Mouse (Mus musculus) MEL (cell line): ENCODE results near the gene Nisch.

Experiments
- CTCF ChIP-seq, 3 experiments: IDR thresholded peaks in 2 of 3; conservative IDR thresholded peaks in 1 of 3; 2 replicates each; pipeline ENCODE4 v1.5.1; 2011 to 2012; ENCODE audit warnings: low read length in 3 of 3, low read depth in 2 of 3, mild to moderate bottlenecking in 2 of 3, improper control_type of control experiment in 1 of 3, inconsistent platforms in 1 of 3, mixed read lengths in 1 of 3, moderate library complexity in 1 of 3; ENCODE audit not compliant: control insufficient read depth in 1 of 3, insufficient read depth in 1 of 3, poor library complexity in 1 of 3, severe bottlenecking in 1 of 3
- E2F4 ChIP-seq: IDR thresholded peaks from 2 replicates; pipeline ENCODE4 v1.6.1; 2011; ENCODE audit warnings: low read depth, low read length, improper control_type of control experiment, borderline replicate concordance
- ELF1 ChIP-seq: IDR thresholded peaks from 2 replicates; pipeline ENCODE4 v1.6.1; 2014; ENCODE audit warnings: low read depth, mild to moderate bottlenecking, inconsistent platforms, low read length, improper control_type of control experiment, moderate library complexity
- EP300 ChIP-seq, 2 experiments: IDR thresholded peaks; 2 replicates each; pipeline ENCODE4 v1.6.1; 2011; ENCODE audit warnings: improper control_type of control experiment in 2 of 2, low read length in 2 of 2, low read depth in 1 of 2, mild to moderate bottlenecking in 1 of 2
- GATA1 ChIP-seq: IDR thresholded peaks from 2 replicates; pipeline ENCODE4 v1.6.1; 2011; ENCODE audit warnings: low read depth, low read length, improper control_type of control experiment
- KAT2A ChIP-seq: conservative IDR thresholded peaks from 2 replicates; pipeline ENCODE4 v1.6.1; 2012; ENCODE audit warnings: low read depth, low read length, improper control_type of control experiment, inconsistent platforms
- MAFK ChIP-seq: IDR thresholded peaks from 2 replicates; pipeline ENCODE4 v1.6.1; 2011; ENCODE audit warnings: low read depth, mild to moderate bottlenecking, low read length, improper control_type of control experiment, borderline replicate concordance
- MEF2A ChIP-seq: IDR thresholded peaks from 2 replicates; pipeline ENCODE4 v1.6.1; 2014; ENCODE audit warnings: low read depth, mild to moderate bottlenecking, inconsistent platforms, low read length, improper control_type of control experiment; ENCODE audit not compliant: poor library complexity, insufficient replicate concordance, severe bottlenecking; ENCODE audit errors: extremely low read depth
- MYB ChIP-seq: IDR thresholded peaks from 2 replicates; pipeline ENCODE4 v1.6.1; 2011; ENCODE audit warnings: mild to moderate bottlenecking, low read depth, low read length, improper control_type of control experiment
- MYC ChIP-seq: IDR thresholded peaks from 2 replicates; pipeline ENCODE4 v1.6.1; 2011; ENCODE audit warnings: low read depth, mild to moderate bottlenecking, low read length, improper control_type of control experiment, moderate library complexity
- POLR2A ChIP-seq, 2 experiments: IDR thresholded peaks; 2 replicates each; pipeline ENCODE4 v1.6.1; 2011 to 2012; ENCODE audit warnings: low read length in 2 of 2, mild to moderate bottlenecking in 2 of 2, control low read depth in 1 of 2, improper control_type of control experiment in 1 of 2, low read depth in 1 of 2, moderate library complexity in 1 of 2; ENCODE audit not compliant: control insufficient read depth in 1 of 2, insufficient read depth in 1 of 2, poor library complexity in 1 of 2
- SIN3A ChIP-seq: IDR thresholded peaks from 2 replicates; pipeline ENCODE4 v1.6.1; 2012; ENCODE audit warnings: low read length, improper control_type of control experiment, inconsistent platforms
- ZKSCAN1 ChIP-seq: IDR thresholded peaks from 2 replicates; pipeline ENCODE4 v1.6.1; 2012; ENCODE audit warnings: low read depth, mild to moderate bottlenecking, inconsistent platforms, low read length, improper control_type of control experiment, moderate library complexity
- ZNF384 ChIP-seq: IDR thresholded peaks from 2 replicates; pipeline ENCODE4 v1.6.1; 2012; ENCODE audit warnings: low read depth, mild to moderate bottlenecking, inconsistent platforms, low read length, improper control_type of control experiment

DNA sequence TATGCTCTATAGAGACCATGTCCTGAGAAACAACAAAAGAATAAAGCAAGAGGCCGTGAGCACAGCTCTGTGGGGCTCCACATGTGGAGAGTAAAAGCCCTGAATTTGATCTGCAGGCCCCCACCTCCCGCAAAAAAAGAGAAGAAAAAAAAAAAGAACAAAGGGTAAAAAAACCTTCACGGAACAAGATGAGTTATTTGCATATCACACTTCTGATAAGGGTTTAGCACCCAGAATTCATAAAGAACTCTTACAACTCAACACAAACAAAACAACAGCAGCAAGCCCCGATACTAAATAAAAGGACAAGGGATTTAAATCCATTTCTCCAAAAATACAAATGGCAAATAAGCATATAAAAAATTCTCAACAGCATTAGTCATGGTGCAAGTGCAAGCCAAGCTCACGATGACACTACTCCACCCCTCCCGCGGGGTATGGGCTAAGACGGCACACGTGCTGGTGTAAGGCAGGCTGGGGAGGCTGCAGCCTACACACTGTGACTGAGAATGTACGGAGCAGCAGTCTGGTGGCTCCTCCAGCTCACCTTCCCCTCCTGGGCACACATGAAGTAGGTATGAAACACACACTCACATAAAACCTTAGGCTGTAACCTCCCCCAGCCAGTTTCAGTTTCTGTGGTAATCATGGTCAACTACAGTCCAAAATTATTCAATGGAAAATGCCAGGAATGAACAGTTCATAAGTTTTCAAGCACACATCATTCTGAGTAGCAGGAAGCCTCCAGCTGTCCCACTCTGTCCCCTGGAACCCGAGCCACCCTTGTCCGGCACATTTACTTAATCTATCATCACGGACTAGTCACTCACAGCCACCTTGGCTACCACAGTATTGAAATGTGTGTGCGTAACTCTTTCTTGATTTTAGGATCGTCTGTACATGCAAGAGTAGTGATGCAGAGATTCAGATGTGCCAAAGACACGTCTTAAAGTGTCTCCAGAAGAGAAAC is 18.9 kb downstream of the Nisch start:
- no peak for TF ChIP-seq CTCF (IDR thresholded peaks at IDR 0.05 in 2 of 3, conservative IDR thresholded peaks at IDR 0.05 in 1 of 3; ENCODE audit: control insufficient read depth in 1 of 3, insufficient read depth in 1 of 3, low read depth in 2 of 3, low read length in 3 of 3, poor library complexity in 1 of 3, severe bottlenecking in 1 of 3)
- no peak for TF ChIP-seq EP300 (IDR thresholded peaks at IDR 0.05; ENCODE audit: low read depth in 1 of 2, low read length in 2 of 2)
- no peak for TF ChIP-seq MAFK
- 0 out of 2 replicates have a peak, but pooled peaks have one; percentile 24 for TF ChIP-seq MYC
- no peak for TF ChIP-seq POLR2A (IDR thresholded peaks at IDR 0.05; ENCODE audit: control insufficient read depth in 1 of 2, insufficient read depth in 1 of 2, low read depth in 1 of 2, low read length in 2 of 2, poor library complexity in 1 of 2)
- TF ChIP-seq KAT2A: no peak
- TF ChIP-seq E2F4: no peak
- no peak for TF ChIP-seq ELF1
- TF ChIP-seq GATA1: peak; percentile 84
- no peak for TF ChIP-seq MEF2A
- TF ChIP-seq SIN3A: no peak
- peak; percentile 88 for TF ChIP-seq ZNF384
- no peak for TF ChIP-seq MYB
- TF ChIP-seq ZKSCAN1: no peak
